Mouse (Mus musculus) spleen, adult 18-20 months (tissue): ENCODE results near the gene Slc22a12.

ENCODE experiments used
- DNase-seq, 2 experiments: peaks; one replicate each; pipeline ENCODE4 v3.0.0; 2022; ENCODE audit warnings: mixed read lengths in 2 of 2

Gene Slc22a12

GRCm38 (mm10) chr19:6513389-6514139 lies 29.3 kb downstream of the Slc22a12 start:
- DNase-seq, result no peak

GRCm38 (mm10) chr19:6510546-6510945 lies 32.3 kb downstream of the Slc22a12 start:
- no peak for DNase-seq

- DNase-seq, result no peak
These were observed 33.0 kb downstream of the Slc22a12 start for GRCm38 (mm10) chr19:6509881-6510280.

- DNase-seq, result no peak
These were observed 35.4 kb downstream of the Slc22a12 start for GRCm38 (mm10) chr19:6507393-6507792.

GRCm38 (mm10) chr19:6504656-6505045 lies 38.2 kb downstream of the Slc22a12 start:
- DNase-seq, result no peak

- DNase-seq, result no peak
These were observed 38.7 kb downstream of the Slc22a12 start for GRCm38 (mm10) chr19:6503926-6504655.

GRCm38 (mm10) chr19:6502543-6503319 lies 40.1 kb downstream of the Slc22a12 start:
- peak in 1 of 2 experiments; percentile 24 for DNase-seq

- DNase-seq, result peak in 1 of 2 experiments; percentile 33
These were observed 40.7 kb downstream of the Slc22a12 start for GRCm38 (mm10) chr19:6502035-6502541.

- DNase-seq, result no peak
These were observed 42.2 kb downstream of the Slc22a12 start for GRCm38 (mm10) chr19:6500636-6501025.

GRCm38 (mm10) chr19:6499860-6500635 lies 42.8 kb downstream of the Slc22a12 start:
- no peak for DNase-seq

- DNase-seq, result no peak
These were observed 44.3 kb downstream of the Slc22a12 start for GRCm38 (mm10) chr19:6498350-6499131.

GRCm38 (mm10) chr19:6497803-6498202 lies 45.0 kb downstream of the Slc22a12 start:
- DNase-seq, result no peak

GRCm38 (mm10) chr19:6497150-6497801 lies 45.6 kb downstream of the Slc22a12 start:
- DNase-seq, result no peak

GRCm38 (mm10) chr19:6496462-6497149 lies 46.2 kb downstream of the Slc22a12 start:
- DNase-seq, result no peak

GRCm38 (mm10) chr19:6495714-6496113 lies 47.1 kb downstream of the Slc22a12 start:
- no peak for DNase-seq

- DNase-seq, result no peak
These were observed 48.2 kb downstream of the Slc22a12 start for GRCm38 (mm10) chr19:6494504-6495170.

- DNase-seq, result no peak
These were observed 48.8 kb downstream of the Slc22a12 start for GRCm38 (mm10) chr19:6494032-6494431.

GRCm38 (mm10) chr19:6493219-6493618 lies 49.6 kb downstream of the Slc22a12 start:
- DNase-seq, result no peak

- DNase-seq, result peak in 1 of 2 experiments; percentile 31
These were observed 50.7 kb downstream of the Slc22a12 start for GRCm38 (mm10) chr19:6492124-6492523.

- no peak for DNase-seq
These were observed 51.3 kb downstream of the Slc22a12 start for GRCm38 (mm10) chr19:6491538-6491937.
